Mouse (Mus musculus) left cerebral cortex, postnatal 10 days (tissue): ENCODE measurements around the gene Plod1. TPM values are rescaled to one million over a fixed set of nuclear protein-coding genes. Genes with fewer than 3 reads are reported as not detected.

Source experiments
- DNase-seq, 2 experiments: peaks; one replicate each; pipeline ENCODE4 v3.0.0; 2021 to 2022; ENCODE audit warnings: low spot score in 2 of 2, mixed read lengths in 1 of 2; ENCODE audit errors: extremely low spot score in 1 of 2
- intact Hi-C: fragments of 180-260 bp; cut with DNase I; formaldehyde crosslinking; loops from one replicate; pipeline ENCODE4 v1.15.1; 2025
- total RNA-seq, 2 experiments: library from RNA; stranded (reverse); gene quantifications; 2 replicates each; pipeline ENCODE4 v1.2.3; 2021

Plod1 gene
- total RNA-seq, 2 experiments from 2014 or later, result 17.2 to 17.7 TPM

GRCm38 (mm10) chr4:147940576-147941044 lies 4.0 kb upstream of the Plod1 start, which contains the start of gene 2510039O18Rik:
Gene 2510039O18Rik (plus strand): TSS chr4:147940895.
- intact Hi-C loops, result loop anchor here (5.0 kb wide), 1 partner anchor 33 kb away; no protein-coding TSS in a partner anchor
- DNase-seq, result peak; percentile 74 to 92

GRCm38 (mm10) chr4:147940111-147940510 lies 3.5 kb upstream of the Plod1 start:
- no peak for DNase-seq
- intact Hi-C loops, result loop anchor here (5.0 kb wide), 1 partner anchor 33 kb away; no protein-coding TSS in a partner anchor

- DNase-seq, result peak in 1 of 2 experiments; percentile 66
- intact Hi-C loops, result no loop called here
Measured at GRCm38 (mm10) chr4:147938148-147939096, 1.9 kb upstream of the Plod1 start.

- intact Hi-C loops, result no loop called here
Measured at GRCm38 (mm10) chr4:147937486-147937885, 919 bp upstream of the Plod1 start.

GRCm38 (mm10) chr4:147937021-147937420 lies 454 bp upstream of the Plod1 start:
- no peak for DNase-seq
- intact Hi-C loops, result no loop called here

More at GRCm38 (mm10) chr4:147937486-147937885, 919 bp upstream of the Plod1 start:
- no peak for DNase-seq

GRCm38 (mm10) chr4:147935904-147936303 lies 663 bp downstream of the Plod1 start:
- intact Hi-C loops, result no loop called here
- DNase-seq, result no peak

- intact Hi-C loops, result no loop called here
Measured at GRCm38 (mm10) chr4:147934611-147935010, 2.0 kb downstream of the Plod1 start.

GRCm38 (mm10) chr4:147934134-147934533 lies 2.4 kb downstream of the Plod1 start:
- DNase-seq, result no peak
- intact Hi-C loops, result no loop called here

More at GRCm38 (mm10) chr4:147934611-147935010, 2.0 kb downstream of the Plod1 start:
- DNase-seq, result no peak

GRCm38 (mm10) chr4:147930946-147931345 lies 5.6 kb downstream of the Plod1 start:
- intact Hi-C loops, result no loop called here
- DNase-seq, result no peak

- no peak for DNase-seq
- intact Hi-C loops, result no loop called here
Measured at GRCm38 (mm10) chr4:147928540-147928939, 8.0 kb downstream of the Plod1 start.

- intact Hi-C loops, result no loop called here
- DNase-seq, result no peak
Measured at GRCm38 (mm10) chr4:147928136-147928535, 8.4 kb downstream of the Plod1 start.

GRCm38 (mm10) chr4:147927705-147928104 lies 8.9 kb downstream of the Plod1 start:
- peak in 1 of 2 experiments; percentile 80 for DNase-seq
- intact Hi-C loops, result no loop called here

GRCm38 (mm10) chr4:147922341-147922740 lies 14.2 kb downstream of the Plod1 start:
- intact Hi-C loops, result no loop called here
- no peak for DNase-seq

GRCm38 (mm10) chr4:147920973-147921372 lies 15.6 kb downstream of the Plod1 start:
- intact Hi-C loops, result no loop called here
- no peak for DNase-seq

GRCm38 (mm10) chr4:147918459-147919121 lies 18.0 kb downstream of the Plod1 start:
- intact Hi-C loops, result no loop called here
- peak in 1 of 2 experiments; percentile 62 for DNase-seq

GRCm38 (mm10) chr4:147909486-147909885 lies 27.1 kb downstream of the Plod1 start:
- intact Hi-C loops, result loop anchor here (5.0 kb wide), 1 partner anchor 33 kb away; the partner anchor contains the start of gene 2510039O18Rik
- no peak for DNase-seq

- no peak for DNase-seq
- intact Hi-C loops, result loop anchor here (5.0 kb wide), 1 partner anchor 36 kb away; the partner anchor contains the start of gene 2510039O18Rik
Measured at GRCm38 (mm10) chr4:147906230-147906629, 30.3 kb downstream of the Plod1 start.

- DNase-seq, result no peak
Measured at GRCm38 (mm10) chr4:147905090-147905659, 31.4 kb downstream of the Plod1 start.

More at GRCm38 (mm10) chr4:147905090-147905659, 31.4 kb downstream of the Plod1 start:
- intact Hi-C loops, result loop anchor here (5.0 kb wide), 1 partner anchor 37 kb away; the partner anchor contains the start of gene 2510039O18Rik
